Mouse (Mus musculus) erythroblast, embryonic 14.5 days (primary cell): ENCODE data around the gene Yif1a. TPM values are rescaled to one million over a fixed set of nuclear protein-coding genes. Genes with fewer than 3 reads are reported as not detected.

Experiments
- H3K27me3 ChIP-seq: 2 replicates; pipeline ENCODE4 v1.6.1; 2012; ENCODE audit warnings: inconsistent platforms; ENCODE audit not compliant: control insufficient read depth
- H3K36me3 ChIP-seq: 2 replicates; pipeline ENCODE4 v1.6.1; 2012; ENCODE audit warnings: mild to moderate bottlenecking, inconsistent platforms; ENCODE audit not compliant: control insufficient read depth
- H3K4me1 ChIP-seq: 2 replicates; pipeline ENCODE4 v1.6.1; 2012; ENCODE audit warnings: inconsistent platforms; ENCODE audit not compliant: control insufficient read depth
- H3K4me3 ChIP-seq: replicated peaks from 2 replicates; pipeline ENCODE3; 2012; ENCODE audit warnings: moderate library complexity, mild to moderate bottlenecking, inconsistent platforms
- H3K9me3 ChIP-seq: 2 replicates; pipeline ENCODE4 v1.6.1; 2012; ENCODE audit warnings: low read length, inconsistent platforms, mixed read lengths; ENCODE audit not compliant: control insufficient read depth
- GATA1 ChIP-seq: IDR thresholded peaks from 2 replicates; pipeline ENCODE4 v1.6.1; 2012; ENCODE audit warnings: low read length, inconsistent platforms, mixed read lengths
- TAL1 ChIP-seq: IDR thresholded peaks from 3 replicates; pipeline ENCODE4 v1.6.1; 2012; ENCODE audit warnings: low read length, inconsistent platforms, mixed read lengths
- polyA plus RNA-seq: library from polyadenylated mRNA; stranded (reverse); fragments of >175 nt; gene quantifications from 2 replicates; pipeline ENCODE4 v1.2.3, GENCODE M21; 2012

Gene Yif1a
- polyA plus RNA-seq, 1 experiment = 0.94 TPM

DNA sequence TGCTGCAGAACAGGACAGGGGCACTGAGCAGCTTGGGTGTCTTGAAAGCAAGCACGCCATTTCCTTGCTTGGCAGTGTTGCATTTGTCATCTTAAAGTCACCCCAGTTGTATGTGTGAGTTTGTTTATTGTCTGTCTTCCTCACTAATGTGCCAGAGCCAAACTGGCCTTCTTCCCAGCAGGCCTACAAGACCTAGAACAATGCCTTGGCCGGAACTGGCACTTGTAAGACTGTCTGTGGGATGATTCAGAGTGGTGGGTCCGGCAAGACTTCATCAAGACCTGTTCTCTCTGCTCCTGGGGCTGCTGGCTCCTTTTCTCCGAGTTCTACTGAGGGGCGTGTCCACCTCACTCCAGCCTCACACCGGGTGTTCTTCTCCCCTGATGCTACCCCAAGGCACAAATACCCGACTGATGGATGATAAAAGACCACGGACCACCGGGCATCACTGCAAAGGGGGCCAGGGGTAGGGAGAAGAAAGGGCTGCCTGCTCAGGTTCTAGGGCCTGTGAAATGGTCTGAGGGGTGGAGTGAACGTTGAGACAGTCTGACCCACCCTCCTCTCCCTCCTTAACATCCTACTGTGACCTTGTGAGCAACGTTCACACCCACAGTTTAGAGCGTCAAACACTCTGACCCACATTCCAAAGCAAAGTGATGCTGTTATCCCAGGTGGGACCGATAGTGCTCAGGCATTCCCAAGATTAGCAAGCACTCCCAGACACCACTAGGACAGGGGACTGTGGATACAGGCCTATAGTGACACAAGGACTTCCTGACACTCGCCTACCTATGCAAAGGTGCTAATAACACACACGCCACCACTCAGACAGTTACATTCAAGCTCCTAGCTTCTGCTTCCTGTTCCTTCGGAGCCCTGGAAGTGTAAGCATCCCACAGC is 30.2 kb upstream of the Yif1a start:
- TF ChIP-seq GATA1 = no peak
- no peak for TF ChIP-seq TAL1
- Histone ChIP-seq H3K27me3 (peaks cover 16% of the 10 kb centered on the region), H3K4me3 (no peak overlapping the region), H3K9me3 (no peaks in the 10 kb centered on the region), H3K4me1 (peaks cover 55% of the 10 kb centered on the region), H3K36me3 (no peaks in the 10 kb centered on the region)

DNA sequence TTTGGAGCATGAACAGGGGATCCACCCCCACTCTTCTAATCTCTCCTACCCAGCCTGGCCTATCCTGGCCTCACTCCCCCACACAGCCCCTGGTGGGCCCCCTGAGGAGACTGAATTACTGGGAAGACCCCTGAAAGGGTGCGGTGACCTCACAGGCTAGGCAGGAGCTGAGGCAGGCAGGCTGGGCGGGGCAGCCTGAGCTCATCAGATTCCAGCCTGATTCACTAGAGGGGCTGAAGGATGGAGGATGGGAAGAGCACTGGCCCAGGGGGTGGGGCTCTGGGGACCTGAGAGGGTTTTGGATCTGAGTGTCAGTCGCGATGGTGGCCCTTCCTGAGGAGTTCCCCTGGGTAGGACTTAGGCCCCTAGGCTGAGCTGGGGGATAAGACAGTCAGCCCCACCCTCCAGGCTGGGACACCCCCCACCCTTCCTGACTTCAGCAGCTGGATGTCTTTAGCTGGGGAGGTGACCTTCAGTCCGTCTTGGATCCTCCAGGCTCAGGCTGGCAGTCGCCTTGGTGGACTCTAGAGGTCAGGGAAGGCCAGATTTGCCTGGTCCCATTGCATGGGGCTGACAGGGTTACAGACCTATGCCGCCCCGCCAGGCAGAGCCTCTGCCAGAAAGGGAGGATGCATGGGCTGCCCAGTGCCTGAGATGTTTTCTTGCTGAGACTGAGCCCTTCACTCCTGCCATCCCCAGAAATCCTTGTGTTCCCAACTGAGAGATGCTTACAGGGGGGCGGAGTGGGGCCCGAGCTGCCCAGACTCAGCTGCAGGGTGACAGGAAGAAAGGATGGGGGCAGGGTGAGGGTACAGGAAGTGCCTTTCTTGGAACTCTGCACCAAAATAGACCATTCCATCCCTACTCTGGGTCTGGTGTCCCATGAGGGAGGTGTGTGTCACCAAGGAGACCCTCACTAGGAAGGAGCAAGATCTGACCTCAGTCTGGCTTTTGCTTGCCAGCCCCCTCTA is 29.3 kb upstream of the Yif1a start:
- no peak for TF ChIP-seq TAL1
- no peak for TF ChIP-seq GATA1
- Histone ChIP-seq H3K27me3 (peaks cover 7% of the 10 kb centered on the region; the same call in 1 of the 2 replicates), H3K4me3 (no peak overlapping the region), H3K9me3 (no peaks in the 10 kb centered on the region), H3K4me1 (peaks cover 51% of the 10 kb centered on the region), H3K36me3 (no peaks in the 10 kb centered on the region)

DNA sequence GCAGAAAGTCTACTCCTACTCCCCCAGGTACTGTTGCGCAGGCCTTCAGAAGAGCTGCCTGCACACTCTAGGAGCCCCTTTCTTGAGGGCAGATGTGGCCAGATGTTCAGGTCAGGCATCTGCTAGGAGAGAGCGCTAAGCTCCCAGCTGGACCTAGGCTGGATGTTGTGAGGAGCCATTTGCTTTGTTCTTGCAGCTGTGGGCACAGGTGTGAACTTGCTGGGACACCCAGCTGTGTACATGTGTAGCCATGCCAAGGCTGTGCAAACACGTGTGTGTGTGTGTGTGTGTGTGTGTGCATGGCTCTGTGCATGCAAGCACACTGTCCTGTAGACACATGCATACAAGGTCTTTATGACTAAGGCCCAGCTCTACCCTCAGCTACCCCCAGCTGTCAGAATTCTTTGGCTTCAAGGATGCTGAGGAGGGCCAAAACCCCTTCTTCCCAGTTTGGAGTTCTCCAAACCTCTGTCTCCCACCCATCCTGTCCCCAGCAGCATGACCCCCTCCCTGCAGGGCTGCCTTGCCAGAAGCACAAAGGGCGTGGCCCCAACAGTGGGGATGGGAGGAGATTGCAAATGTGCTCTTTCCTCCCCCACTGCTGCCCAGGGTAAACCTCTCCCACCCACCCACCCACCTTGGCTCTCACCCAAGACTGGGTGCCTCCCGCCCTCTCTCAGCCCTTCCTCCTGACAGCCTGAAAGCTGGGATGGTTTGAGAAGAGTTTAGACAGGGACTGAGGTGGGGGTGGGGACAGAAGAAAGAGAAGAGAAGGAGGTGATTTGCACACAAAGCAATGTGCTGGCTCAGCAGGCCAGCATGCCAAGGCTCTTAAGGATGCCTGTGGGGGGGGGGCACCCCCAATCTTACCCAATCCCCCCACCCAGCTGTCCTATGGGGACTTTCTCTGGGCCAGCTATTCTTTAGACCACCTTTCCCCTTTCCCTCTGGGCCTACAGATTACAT is 27.7 kb upstream of the Yif1a start:
- peaks cover 58% of the 10 kb centered on the region for H3K4me1 ChIP-seq

DNA sequence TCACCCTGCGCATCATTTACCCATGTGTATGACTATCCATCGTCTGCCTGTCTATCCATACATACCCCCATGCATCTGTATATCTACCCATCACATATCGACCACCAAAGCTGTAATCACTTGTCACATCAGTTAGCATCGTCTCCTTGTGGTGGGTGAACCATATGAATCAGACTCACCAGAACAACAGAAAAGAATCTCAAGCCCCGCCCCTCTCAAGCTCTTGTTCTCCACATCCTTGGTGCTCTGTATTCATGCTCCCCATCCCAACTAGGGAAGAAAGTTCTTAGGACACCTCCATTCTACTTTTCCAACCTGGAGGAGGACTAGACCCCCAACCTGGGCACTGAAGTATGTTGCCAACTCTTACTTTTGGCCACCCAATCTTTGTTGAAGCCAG is 26.3 kb upstream of the Yif1a start:
- H3K27me3 ChIP-seq = peaks cover 2% of the 10 kb centered on the region; the same call in 1 of the 2 replicates
- H3K4me1 ChIP-seq = peaks cover 56% of the 10 kb centered on the region
- no peaks in the 10 kb centered on the region for H3K9me3 ChIP-seq
- TF ChIP-seq TAL1 = no peak
- TF ChIP-seq GATA1 = no peak
- no peaks in the 10 kb centered on the region for H3K36me3 ChIP-seq
- H3K4me3 ChIP-seq = no peak overlapping the region

More for the DNA sequence above, 27.7 kb upstream of the Yif1a start:
- H3K4me3 ChIP-seq = no peak overlapping the region
- H3K36me3 ChIP-seq = no peaks in the 10 kb centered on the region
- H3K9me3 ChIP-seq = no peaks in the 10 kb centered on the region
- TF ChIP-seq GATA1 (no peak), TAL1 (no peak)
- no peaks in the 10 kb centered on the region; the same call in 1 of the 2 replicates for H3K27me3 ChIP-seq

DNA sequence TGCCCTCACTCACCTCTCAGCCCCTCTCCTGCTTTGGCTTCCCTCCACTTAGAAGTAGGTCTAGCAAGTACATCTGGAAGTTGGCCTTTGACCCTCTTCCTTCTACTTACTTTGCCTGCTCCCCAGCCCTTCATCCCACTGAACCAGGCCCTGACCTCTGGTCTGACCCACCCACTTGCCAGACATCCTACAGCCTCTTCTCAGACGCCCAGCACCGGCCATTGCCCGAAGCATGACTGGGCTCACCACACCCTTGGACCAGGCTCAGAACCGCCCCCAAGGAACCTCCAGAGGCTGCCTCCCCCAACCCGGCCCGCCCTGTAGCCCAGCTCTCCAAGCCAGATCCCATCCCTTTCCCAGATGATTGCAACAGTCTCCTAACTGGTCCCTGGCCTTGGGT is 25.9 kb upstream of the Yif1a start:
- Histone ChIP-seq H3K4me1 (peaks cover 59% of the 10 kb centered on the region), H3K9me3 (no peaks in the 10 kb centered on the region), H3K36me3 (no peaks in the 10 kb centered on the region), H3K27me3 (peaks cover 6% of the 10 kb centered on the region), H3K4me3 (no peak overlapping the region)
- TF ChIP-seq TAL1 (no peak), GATA1 (no peak)

DNA sequence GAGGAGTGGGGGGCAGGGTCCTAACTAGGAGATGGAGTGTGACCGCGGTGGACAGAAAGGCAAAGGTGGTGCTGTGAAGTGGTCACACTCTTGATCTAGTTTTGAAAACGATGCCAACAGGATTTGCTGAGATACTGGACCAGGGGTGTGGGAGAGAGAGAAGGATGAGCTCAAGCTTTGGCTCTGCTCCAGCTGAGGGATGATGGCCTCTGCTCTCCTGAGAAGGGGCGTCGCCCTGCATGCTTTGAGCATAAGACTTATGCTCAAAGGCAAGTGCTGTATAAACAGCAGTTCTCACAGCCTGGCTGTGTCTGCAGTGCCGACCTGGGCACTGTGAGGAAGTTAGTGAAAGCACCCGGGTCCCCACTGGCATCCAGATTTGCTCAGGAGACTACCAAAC is 23.2 kb upstream of the Yif1a start:
- Histone ChIP-seq H3K27me3 (peaks cover 31% of the 10 kb centered on the region), H3K4me1 (peaks cover 60% of the 10 kb centered on the region)

DNA sequence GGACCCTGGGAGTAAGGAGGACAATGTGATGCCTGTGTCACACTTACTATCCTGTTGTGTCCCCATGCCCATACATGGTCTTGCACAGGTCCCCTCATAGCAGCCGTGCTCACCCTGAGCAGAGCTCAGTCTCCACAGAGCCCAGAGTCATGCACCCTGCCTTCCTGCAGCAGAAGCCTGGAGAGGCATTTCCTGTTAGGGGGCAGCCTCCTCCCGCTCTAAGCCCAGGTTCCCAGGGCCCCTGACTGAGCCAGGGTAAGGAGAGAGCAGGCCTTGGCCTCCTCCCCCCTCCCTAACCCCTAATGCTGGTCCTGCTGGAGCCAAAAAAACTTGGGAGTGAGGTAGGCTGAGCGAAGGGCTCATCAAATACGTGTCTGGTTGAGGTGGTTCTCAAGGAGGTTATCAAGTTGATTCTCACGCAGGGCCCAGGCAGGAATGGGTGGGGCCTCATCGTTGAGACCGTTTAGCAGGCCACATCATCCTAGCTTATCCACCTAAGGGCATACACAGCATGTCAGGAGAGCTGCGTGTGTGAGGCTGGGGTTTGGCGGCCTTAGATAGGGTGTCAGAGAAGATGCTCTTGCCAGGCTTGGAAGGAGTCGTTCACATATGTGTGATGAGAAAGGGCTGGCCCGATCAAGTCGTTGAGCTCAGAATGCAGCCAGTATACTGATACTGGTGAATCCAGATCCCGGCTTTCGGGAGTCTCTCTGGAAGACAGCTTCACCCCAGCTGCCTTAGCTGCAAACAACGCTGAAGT is 21.1 kb upstream of the Yif1a start:
- Histone ChIP-seq H3K4me1 (peaks cover 67% of the 10 kb centered on the region), H3K36me3 (no peaks in the 10 kb centered on the region), H3K9me3 (no peaks in the 10 kb centered on the region), H3K4me3 (peak overlapping the region; percentile 60), H3K27me3 (peaks cover 41% of the 10 kb centered on the region)
- TF ChIP-seq GATA1 (no peak), TAL1 (peak; percentile 28; the same call in 1 of the 3 replicates)

More for the DNA sequence above, 23.2 kb upstream of the Yif1a start:
- no peak for TF ChIP-seq GATA1
- TF ChIP-seq TAL1 = no peak
- Histone ChIP-seq H3K36me3 (no peaks in the 10 kb centered on the region), H3K4me3 (no peak overlapping the region), H3K9me3 (no peaks in the 10 kb centered on the region)
